Mouse (Mus musculus) monocyte, adult 5-6 weeks (primary cell): Measurements from ENCODE around the gene Atxn1. TPM values are rescaled to one million over a fixed set of nuclear protein-coding genes. Genes with fewer than 3 reads are reported as not detected.

Source experiments
- ATAC-seq: fragments of 153-309, 156-312 bp; replicated peaks from 2 replicates; pipeline ENCODE4 v1.8.0; 2017; ENCODE audit warnings: mild to moderate bottlenecking; ENCODE audit not compliant: low TSS enrichment, insufficient number of reproducible peaks, severe bottlenecking, poor library complexity, low FRiP score
- total RNA-seq: library from RNA; stranded (forward); fragments of 200-1000, 200-491, 200-594 nt; gene quantifications from 3 replicates; pipeline ENCODE4 v1.2.3, GENCODE M21; 2017

The Atxn1 gene
- total RNA-seq, 1 experiment from 2014 or later: 18.5 TPM

DNA sequence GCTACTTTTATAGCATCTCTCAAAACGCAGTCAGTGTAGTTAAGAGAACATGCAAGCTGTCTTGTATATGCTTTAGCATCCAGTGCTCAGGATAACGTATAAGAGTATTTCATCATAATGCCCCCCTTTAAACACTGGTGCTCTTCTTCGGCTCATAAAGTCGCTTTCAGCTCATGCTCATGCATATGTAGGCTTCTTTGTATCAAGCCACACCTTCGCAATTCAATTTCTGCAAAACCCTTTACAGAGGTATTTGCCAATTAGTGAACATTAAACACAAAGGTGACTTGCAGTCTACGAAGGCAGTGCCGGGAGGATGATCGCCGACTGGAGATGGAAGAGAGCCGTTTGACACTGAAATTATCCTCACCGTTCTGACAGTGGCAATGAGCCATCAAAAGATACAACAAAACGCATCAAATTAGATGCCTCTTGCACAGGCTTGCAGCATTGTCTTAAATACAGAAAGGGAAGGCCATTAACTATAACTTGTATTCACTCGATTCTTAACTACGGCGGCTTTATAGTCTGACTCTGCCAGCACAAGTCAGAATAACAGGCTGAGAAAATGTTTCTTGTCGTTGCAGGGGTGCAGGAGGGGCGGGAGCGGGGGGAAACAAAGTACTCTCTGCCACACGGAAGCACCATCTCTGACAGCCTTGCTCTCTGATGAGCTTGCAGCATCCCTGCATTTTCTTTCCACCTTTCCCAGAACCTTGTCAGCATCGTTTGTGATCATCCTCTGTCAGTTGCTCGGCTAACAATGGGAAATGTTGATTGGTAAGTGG is 191.2 kb downstream of the Atxn1 start:
- ATAC-seq: no peak

GRCm38 (mm10) chr13:45769757-45770156 is 195.1 kb downstream of the Atxn1 start:
- ATAC-seq: no peak

- no peak for ATAC-seq
These were observed 196.6 kb downstream of the Atxn1 start for GRCm38 (mm10) chr13:45768250-45768649.

GRCm38 (mm10) chr13:45764354-45764753 is 200.5 kb downstream of the Atxn1 start:
- no peak for ATAC-seq

DNA sequence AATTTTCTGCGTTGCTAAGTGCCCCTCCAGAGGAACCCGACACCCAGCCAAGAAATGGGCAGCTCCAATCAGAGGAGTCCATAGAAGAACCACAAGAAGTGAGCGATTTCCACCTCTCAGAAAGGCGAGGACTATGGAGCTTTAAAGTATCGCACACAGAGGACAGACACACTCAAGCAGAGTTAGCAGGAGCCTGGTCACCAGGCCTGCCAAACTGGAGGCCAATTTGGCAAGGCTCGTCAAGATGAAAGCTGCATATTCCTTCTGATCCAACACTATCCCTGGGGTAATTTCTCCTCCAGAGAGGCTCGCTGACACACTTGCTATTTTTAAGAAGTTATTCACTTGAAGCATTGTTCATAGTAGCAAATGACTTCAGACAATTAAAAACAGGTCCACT is 202.5 kb downstream of the Atxn1 start:
- ATAC-seq: no peak

GRCm38 (mm10) chr13:45754483-45754882 is 210.3 kb downstream of the Atxn1 start:
- no peak for ATAC-seq

DNA sequence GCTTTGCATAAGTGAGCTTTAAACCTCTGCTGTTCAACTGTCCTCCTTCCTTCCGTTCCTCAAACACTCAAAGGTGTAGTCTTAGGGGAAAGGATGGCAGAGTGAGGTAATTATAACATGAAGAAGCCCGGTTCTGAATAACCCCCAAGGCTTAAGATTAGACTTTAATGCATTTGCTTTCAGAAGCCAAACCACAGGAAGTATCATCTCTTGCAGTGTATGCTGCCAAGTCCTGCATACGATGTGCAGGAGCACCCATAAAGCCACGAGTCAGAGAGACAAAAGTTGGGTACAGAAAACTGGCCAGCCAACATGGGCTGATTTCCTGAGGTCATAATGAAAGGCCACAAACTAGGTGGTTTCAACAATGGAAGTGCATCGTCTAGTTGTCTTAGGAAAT is 212.3 kb downstream of the Atxn1 start:
- no peak for ATAC-seq

DNA sequence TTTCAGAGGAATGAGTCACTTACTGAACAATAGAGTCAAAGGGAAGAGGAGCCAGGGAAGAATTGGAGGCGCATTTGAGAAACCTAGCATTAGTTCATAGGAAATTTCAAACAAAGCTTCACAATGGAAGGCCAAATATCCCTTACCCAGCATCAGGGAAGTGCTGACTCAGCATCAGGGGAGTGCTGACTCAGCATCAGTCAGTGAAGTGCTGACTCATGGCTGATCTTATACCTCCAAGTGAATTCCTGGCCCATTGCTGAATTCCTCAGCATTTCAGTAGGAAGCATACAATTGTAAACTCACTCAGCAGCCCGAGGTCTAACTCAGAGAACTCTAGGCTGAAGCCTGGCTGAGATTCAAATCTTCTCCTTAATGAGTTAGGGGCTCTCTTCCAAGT is 213.6 kb downstream of the Atxn1 start:
- no peak for ATAC-seq

- no peak for ATAC-seq
These were observed 214.2 kb downstream of the Atxn1 start for GRCm38 (mm10) chr13:45750627-45751026.

DNA sequence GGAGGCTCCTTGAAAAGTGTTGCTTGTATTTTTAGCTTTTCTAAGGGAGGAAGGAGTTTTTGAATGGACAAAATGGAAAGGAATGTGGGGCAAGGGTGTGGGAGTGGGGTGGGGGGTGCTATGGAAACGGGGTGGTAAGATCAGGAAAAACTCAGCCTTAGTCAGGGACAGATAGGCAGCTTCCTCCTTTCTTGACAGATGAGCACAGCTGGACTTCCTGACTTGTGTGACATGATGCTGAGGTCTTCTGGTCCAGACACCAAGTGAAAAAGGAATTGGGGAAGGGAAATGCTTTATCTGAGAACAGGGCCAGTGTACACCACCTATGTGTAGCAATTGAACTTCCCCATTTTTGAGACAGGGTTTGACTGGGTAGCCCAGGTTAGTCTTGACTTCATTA is 214.9 kb downstream of the Atxn1 start:
- ATAC-seq: no peak

- ATAC-seq: no peak
These were observed 215.6 kb downstream of the Atxn1 start for GRCm38 (mm10) chr13:45749222-45749621.

DNA sequence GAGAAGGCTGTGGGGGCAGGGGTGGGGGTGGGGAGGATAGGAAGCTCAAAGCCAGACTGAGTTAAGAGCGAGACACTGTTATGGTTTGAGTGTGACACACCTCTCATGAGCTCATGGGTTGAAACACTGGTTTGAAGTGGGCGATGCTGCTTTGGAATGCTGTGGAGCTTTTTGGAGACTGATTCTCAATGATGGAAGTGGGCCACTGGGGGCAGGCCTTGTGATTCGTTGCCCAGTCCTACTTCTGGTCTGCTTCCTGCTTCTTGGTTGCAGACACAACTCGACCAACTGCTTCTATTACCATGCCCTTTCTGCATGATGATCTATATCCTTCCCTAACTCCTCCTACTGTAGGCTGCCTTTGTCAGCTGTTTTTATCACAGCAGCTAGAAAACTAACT is 216.1 kb downstream of the Atxn1 start:
- no peak for ATAC-seq

DNA sequence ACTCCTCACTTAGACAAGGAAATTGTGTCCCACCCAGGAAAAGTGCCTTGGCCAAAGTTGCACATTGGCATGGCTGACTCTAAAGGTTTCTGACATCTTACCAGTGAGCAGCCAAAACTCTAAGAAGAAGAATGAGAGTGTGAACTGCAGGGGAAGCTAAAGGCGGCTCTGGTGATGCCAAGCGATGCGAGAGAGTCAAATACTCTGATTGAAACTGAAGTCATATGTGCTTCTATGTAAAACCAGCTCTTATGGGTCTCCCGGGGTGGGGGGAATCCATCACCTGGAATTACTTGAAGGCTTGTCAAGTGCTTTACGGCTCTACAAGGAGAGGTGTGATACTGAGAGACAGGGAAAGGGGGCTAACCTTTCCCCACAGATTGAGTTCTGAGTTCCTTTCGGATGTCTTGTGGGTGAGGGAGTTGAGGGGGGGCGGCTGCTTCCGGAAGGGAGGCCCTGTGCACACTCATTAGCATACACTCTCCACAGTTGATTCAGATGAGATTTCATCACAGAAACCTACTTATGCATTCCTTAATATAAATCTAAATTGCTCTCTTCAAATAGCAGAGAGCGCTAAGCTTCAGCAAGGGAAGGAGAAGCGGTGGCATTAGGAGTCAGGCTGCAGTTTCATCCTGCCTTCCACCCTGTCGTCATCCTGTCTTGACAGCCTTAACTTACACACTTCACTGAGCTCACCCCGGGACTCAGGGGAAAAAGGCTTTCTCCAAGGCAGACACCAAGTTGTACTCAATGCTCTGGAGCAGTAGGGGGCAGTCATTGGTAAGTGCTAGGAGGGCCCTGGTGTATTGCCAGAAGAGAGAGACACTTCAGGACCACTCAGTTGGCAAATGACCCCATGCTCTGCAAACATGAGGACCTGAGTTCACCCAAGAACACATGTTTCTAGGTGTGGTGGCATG is 218.7 kb downstream of the Atxn1 start:
- ATAC-seq: no peak

DNA sequence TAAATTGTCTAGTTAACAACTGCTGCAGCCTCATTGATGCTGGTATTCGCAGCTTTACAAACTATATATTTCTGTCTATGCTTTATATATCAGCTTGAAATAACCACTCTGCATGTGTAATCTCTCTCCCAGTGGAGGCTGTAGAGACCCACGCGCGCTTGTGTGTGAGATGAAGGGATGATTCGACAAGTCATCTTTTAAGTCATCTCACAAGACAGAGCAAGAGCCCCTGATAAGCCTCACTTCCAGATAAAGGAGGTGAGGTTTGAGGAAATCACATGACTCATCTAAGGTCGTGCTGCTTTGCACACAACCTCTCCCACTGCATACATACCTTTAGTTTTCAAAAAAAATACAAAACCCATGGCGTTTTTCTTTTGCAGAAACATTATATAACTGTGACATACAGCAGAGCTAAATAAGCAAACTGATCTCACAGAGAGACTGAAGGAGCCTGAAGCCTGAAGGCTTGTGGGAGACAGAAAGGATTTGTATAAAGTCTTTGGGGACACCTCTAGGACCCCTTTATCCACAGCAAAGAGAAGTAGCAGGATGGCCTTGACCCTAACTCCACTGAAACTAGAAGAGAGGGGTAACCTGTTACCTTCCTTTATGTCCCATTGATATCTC is 219.9 kb downstream of the Atxn1 start:
- ATAC-seq: no peak

DNA sequence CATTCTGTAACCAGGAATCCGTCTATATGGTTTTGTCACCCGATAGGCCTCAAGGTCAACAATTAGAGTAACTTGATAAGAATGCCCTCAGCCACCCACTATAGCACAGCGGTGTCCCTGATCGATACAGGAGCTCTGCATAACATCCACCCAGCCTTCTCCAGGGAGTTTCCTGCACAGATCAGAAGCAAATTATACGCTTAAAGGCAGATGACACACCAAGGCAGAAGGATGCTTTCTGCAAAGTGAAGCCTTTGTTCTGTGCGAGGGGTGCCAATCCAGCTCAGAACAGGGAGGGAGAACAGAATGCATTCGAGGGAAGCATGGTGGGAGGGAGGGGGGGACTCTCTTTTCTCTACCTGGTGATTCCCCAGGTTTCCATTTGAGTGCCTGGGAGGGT is 221.0 kb downstream of the Atxn1 start:
- no peak for ATAC-seq

GRCm38 (mm10) chr13:45740369-45740768 is 224.4 kb downstream of the Atxn1 start:
- no peak for ATAC-seq

DNA sequence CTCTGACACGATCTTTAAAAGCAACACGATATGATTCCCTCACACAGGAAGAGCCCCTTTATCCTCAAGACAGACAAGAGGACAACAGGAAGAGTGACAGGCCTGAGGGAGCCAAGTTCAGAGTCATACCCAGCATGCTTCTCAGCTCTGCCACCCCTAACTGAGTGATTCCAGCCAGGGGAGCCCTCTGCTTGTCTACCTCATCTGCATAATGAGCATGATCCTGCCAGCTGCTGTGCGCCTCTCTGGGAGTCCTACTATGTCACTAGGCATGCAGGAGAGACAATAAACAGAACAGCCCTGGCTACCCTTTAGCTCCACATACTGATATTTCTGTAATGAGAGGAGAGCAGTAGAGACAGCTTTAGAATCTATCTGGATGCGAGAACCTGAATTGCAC is 228.6 kb downstream of the Atxn1 start:
- ATAC-seq: no peak

DNA sequence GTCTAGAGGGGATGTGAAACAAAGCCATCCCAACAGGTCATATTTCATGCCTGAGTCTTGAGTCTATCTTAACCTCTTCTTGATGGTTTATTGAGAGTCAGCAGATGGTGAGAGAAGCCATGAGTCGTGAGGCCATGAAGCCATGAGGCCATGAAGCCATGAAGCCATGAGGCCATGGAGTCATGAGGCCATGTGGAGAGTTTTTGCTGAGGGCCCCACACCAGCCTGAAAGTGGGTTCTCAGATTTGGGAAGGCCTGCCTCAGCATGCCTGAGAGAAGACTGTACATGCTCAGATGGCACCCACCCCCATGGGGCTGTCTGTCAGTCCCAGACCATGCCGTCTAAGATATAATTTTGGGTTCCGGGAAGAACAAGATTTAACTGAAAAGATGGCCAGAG is 229.0 kb downstream of the Atxn1 start:
- ATAC-seq: no peak

GRCm38 (mm10) chr13:45734531-45734930 is 230.3 kb downstream of the Atxn1 start:
- no peak for ATAC-seq
